Mouse (Mus musculus) ovary, adult 2 months (tissue): ENCODE measurements around the gene Trim12a. TPM values are rescaled to one million over a fixed set of nuclear protein-coding genes. Genes with fewer than 3 reads are reported as not detected.

Source experiments
- polyA plus RNA-seq: library from polyadenylated mRNA; depleted of rRNA; stranded (reverse); fragments of >200 nt; gene quantifications from 2 replicates; pipeline ENCODE4 v1.2.3, GENCODE M21; 2012; rRNA removed

Trim12a gene
- 1.9 and 2.0 TPM in 2 replicates for polyA plus RNA-seq

GRCm38 (mm10) chr7:104315369-104316080, at the start of gene Trim12a:
TSS of gene Trim12a (minus strand) at chr7:104315466.

DNA sequence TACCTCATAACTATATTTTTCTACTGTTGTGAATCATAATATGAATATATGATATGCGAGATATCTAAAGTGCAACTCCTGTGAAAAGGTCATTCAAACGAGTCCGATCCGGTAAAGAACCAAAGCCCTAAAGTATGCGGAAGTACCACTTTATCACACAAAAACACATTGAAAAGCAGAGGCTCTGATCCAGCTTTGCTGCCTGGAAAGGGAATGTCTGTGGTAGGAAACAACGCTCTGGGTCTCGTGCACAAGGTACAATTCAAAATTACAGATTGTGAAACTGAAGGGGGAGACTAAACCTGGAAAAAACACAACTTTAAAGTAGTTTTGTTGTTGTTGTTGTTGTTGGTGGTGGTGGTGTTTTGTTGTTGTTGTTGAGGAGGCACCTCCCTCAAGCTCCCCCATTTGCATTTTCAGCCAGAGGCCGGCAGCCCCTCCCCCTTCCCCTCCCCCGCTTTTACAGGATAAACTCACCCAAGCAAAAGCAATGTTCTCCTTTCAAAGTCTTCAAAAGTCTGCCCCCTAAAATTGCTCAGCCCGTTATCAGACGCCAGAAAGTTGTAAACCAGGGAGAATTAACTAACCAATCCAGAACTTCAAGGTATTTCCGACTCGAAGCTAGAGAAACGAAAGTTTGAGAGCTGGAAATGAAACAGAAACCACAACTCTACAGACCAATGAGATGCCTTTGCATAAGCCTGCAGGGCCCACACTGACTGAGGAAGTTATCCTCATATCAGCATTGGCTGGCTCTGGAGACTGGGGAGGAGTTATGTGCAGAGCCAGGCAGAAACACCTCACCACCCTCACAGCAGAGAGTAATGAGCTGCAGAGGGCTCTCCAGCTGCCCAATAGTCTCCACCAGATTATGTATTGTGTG, 37.7 kb upstream of the Trim12a start, which contains the start of gene Trim12c:
Trim12c (minus strand) TSS at position 646 of the 883 bp plus-strand sequence.

GRCm38 (mm10) chr7:104329171-104329570, 13.9 kb upstream of the Trim12a start, which contains the start of gene Trim34b:
TSS of gene Trim34b (plus strand) at chr7:104329471.

GRCm38 (mm10) chr7:104287576-104288443, 27.5 kb downstream of the Trim12a start, which contains the start of gene Trim5:
TSS of gene Trim5 (minus strand) at chr7:104288094.

Other genes starting within 250 kb of the Trim12a start
- gene Olfr644, start 243.6 kb downstream of the Trim12a start, polyA plus RNA-seq: not detected in 2 replicates
- gene Olfr645, start 230.0 kb downstream of the Trim12a start, polyA plus RNA-seq: not detected in 2 replicates
- not detected in 2 replicates for gene Olfr646, start 210.6 kb downstream of the Trim12a start, polyA plus RNA-seq
- not detected in 2 replicates for gene Ubqln5, start 185.6 kb downstream of the Trim12a start, polyA plus RNA-seq
- not detected in 2 replicates for gene Olfr643, start 178.1 kb downstream of the Trim12a start, polyA plus RNA-seq
- gene Ubqln3, start 172.2 kb downstream of the Trim12a start, polyA plus RNA-seq: not detected in 2 replicates
- not detected in 2 replicates for gene Ubqlnl, start 164.9 kb downstream of the Trim12a start, polyA plus RNA-seq
- not detected in 2 replicates for gene Olfm5, start 150.6 kb downstream of the Trim12a start, polyA plus RNA-seq
- 0.11 TPM in 1 of 2 replicates, not detected in the other for gene Olfr648, start 132.1 kb downstream of the Trim12a start, polyA plus RNA-seq
- not detected in 2 replicates for gene Olfr649, start 119.5 kb downstream of the Trim12a start, polyA plus RNA-seq
- 0.77 and 0.95 TPM in 2 replicates for gene Trim6, start 96.7 kb downstream of the Trim12a start, polyA plus RNA-seq
- 4.1 and 4.9 TPM in 2 replicates for gene Trim34a, start 71.0 kb downstream of the Trim12a start, polyA plus RNA-seq
- 0.33 and 0.54 TPM in 2 replicates for gene Trim5, start 27.4 kb downstream of the Trim12a start, polyA plus RNA-seq
- 1.7 and 2.0 TPM in 2 replicates for gene Trim34b, start 14.0 kb upstream of the Trim12a start, polyA plus RNA-seq
- gene Trim12c, start 37.9 kb upstream of the Trim12a start, polyA plus RNA-seq: 1.9 and 2.0 TPM in 2 replicates
- 0.02 and 0.03 TPM in 2 replicates for gene Trim30b, start 54.4 kb upstream of the Trim12a start, polyA plus RNA-seq
- gene Trim30c, start 85.4 kb upstream of the Trim12a start, polyA plus RNA-seq: not detected in 2 replicates
- 1.5 and 2.3 TPM in 2 replicates for gene Trim30a, start 149.7 kb upstream of the Trim12a start, polyA plus RNA-seq
- gene Trim30d, start 192.4 kb upstream of the Trim12a start, polyA plus RNA-seq: 1.5 and 2.5 TPM in 2 replicates
- gene Olfr651, start 234.7 kb upstream of the Trim12a start, polyA plus RNA-seq: not detected in 2 replicates
- not detected in 2 replicates for gene Olfr652, start 245.4 kb upstream of the Trim12a start, polyA plus RNA-seq